Mouse (Mus musculus) thymus, postnatal 14 days (tissue): ENCODE measurements around the gene Gsta3.
A peak's percentile ranks its signal among the peaks of the same experiment; 100 is the strongest.
"Not testable (repeated sequence)": the region's sequence is repeated elsewhere in the genome, so short reads cannot be mapped to it uniquely, and the experiment has no call there.

ENCODE experiments used
- DNase-seq: peaks from one replicate; pipeline ENCODE4 v3.0.0; 2021

Gene Gsta3

GRCm38 (mm10) chr1:21253856-21254255 is 13.5 kb downstream of the Gsta3 start:
- DNase-seq = no peak

GRCm38 (mm10) chr1:21255625-21256345 is 15.4 kb downstream of the Gsta3 start:
- no peak for DNase-seq

GRCm38 (mm10) chr1:21256391-21256790 is 16.0 kb downstream of the Gsta3 start:
- DNase-seq = no peak

GRCm38 (mm10) chr1:21256871-21257270 is 16.5 kb downstream of the Gsta3 start:
- no peak for DNase-seq

GRCm38 (mm10) chr1:21259981-21260380 is 19.6 kb downstream of the Gsta3 start:
- not testable (repeated sequence) for DNase-seq

- DNase-seq = no peak
Observed at GRCm38 (mm10) chr1:21262401-21262800, 22.0 kb downstream of the Gsta3 start.

GRCm38 (mm10) chr1:21263986-21264385 is 23.6 kb downstream of the Gsta3 start:
- DNase-seq = no peak

- DNase-seq = no peak
Observed at GRCm38 (mm10) chr1:21264747-21265146, 24.4 kb downstream of the Gsta3 start.

- no peak for DNase-seq
Observed at GRCm38 (mm10) chr1:21266766-21267165, 26.4 kb downstream of the Gsta3 start.

GRCm38 (mm10) chr1:21267466-21267865 is 27.1 kb downstream of the Gsta3 start:
- not testable (repeated sequence) for DNase-seq

- peak; percentile 85 for DNase-seq
Observed at GRCm38 (mm10) chr1:21271343-21272055, 31.1 kb downstream of the Gsta3 start.

GRCm38 (mm10) chr1:21272056-21272431 is 31.7 kb downstream of the Gsta3 start:
- DNase-seq = peak; percentile 36

- no peak for DNase-seq
Observed at GRCm38 (mm10) chr1:21273091-21273490, 32.7 kb downstream of the Gsta3 start.

GRCm38 (mm10) chr1:21274437-21275040 is 34.1 kb downstream of the Gsta3 start:
- no peak for DNase-seq

GRCm38 (mm10) chr1:21275366-21275765 is 35.0 kb downstream of the Gsta3 start:
- not testable (repeated sequence) for DNase-seq

- DNase-seq = not testable (repeated sequence)
Observed at GRCm38 (mm10) chr1:21276158-21276557, 35.8 kb downstream of the Gsta3 start.

GRCm38 (mm10) chr1:21280306-21280705 is 39.9 kb downstream of the Gsta3 start:
- DNase-seq = no peak

GRCm38 (mm10) chr1:21284644-21285043 is 44.3 kb downstream of the Gsta3 start:
- not testable (repeated sequence) for DNase-seq

- no peak for DNase-seq
Observed at GRCm38 (mm10) chr1:21291394-21291793, 51.0 kb downstream of the Gsta3 start.

GRCm38 (mm10) chr1:21292590-21292989 is 52.2 kb downstream of the Gsta3 start:
- DNase-seq = no peak

GRCm38 (mm10) chr1:21296169-21296568 is 55.8 kb downstream of the Gsta3 start:
- no peak for DNase-seq

GRCm38 (mm10) chr1:21298114-21298513 is 57.7 kb downstream of the Gsta3 start:
- DNase-seq = no peak

- DNase-seq = no peak
Observed at GRCm38 (mm10) chr1:21299826-21300225, 59.4 kb downstream of the Gsta3 start.

GRCm38 (mm10) chr1:21301686-21302085 is 61.3 kb downstream of the Gsta3 start:
- no peak for DNase-seq
